Mouse (Mus musculus): ENCODE measurements around the gene Xxylt1.

DNA sequence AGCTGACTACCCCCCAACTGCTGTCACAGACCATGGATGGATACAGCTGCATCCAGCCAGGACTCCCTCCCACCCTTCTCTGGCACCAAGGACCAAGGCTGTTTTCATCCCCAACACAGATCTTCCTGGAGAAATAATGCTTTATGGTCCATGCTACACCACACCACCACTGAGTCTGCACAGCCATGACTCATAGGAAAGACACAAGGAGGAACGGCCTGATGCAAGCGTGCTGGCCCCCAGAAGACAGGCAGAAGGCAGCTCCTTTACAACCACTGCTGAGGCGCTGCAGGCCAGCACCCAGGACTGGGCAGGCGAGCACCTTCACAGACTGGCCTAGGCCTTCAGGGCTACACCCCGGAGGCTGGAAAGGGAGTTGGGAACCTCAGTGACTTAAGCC lies 97.1 kb downstream of the Xxylt1 start:
- TF ChIP-seq POLR2A (IDR thresholded peaks at IDR 0.05; ENCODE audit: low read depth, low read length) (no peak), CTCF (IDR thresholded peaks at IDR 0.05; ENCODE audit: extremely low read depth, insufficient read depth, insufficient read length, insufficient replicate concordance) (no peak)

Measured in spleen, adult 2 months (tissue).